Mouse (Mus musculus) naive thymus-derived CD4-positive, alpha-beta T cell, adult 5 months (primary cell): Measurements from ENCODE around the gene Nuak2. TPM values are rescaled to one million over a fixed set of nuclear protein-coding genes. Genes with fewer than 3 reads are reported as not detected.

Source experiments
- polyA plus RNA-seq: library from polyadenylated mRNA; unstranded; fragments of 100-300 nt; shearing (Covaris generic); gene quantifications from one replicate; pipeline ENCODE4 v1.2.1, GENCODE M21; 2017

The Nuak2 gene
- polyA plus RNA-seq = 11.6 TPM

GRCm38 (mm10) chr1:132315889-132316624, at the start of gene Nuak2:
TSS of gene Nuak2 (plus strand) at chr1:132316126.

DNA sequence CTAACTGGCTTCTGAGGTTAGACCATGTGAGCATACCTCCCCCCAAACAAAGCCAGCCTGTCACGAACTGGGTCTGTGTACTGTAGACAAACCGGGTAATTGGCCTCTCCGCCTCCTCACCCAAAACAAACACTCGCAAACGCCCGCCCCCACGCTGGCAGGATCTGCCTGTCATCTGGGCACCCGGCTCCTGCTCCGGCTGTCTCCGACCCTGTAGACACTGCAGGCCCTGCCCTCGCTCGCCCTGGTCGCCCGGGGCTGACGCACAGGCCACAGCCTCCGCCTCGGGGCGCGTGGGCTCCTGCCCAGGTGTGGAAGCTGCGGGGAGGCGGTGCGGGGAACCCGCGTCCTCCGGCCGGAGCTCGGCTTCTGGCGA, 17.5 kb upstream of the Nuak2 start, which contains the start of gene Klhdc8a:
Gene Klhdc8a (plus strand): TSS at position 202 of the 376 bp plus-strand sequence.

Other genes with a start within 250 kb of the Nuak2 start
- 79.3 TPM for gene Mfsd4a, start 248.1 kb upstream of the Nuak2 start, polyA plus RNA-seq
- gene Cdk18, start 176.4 kb upstream of the Nuak2 start, polyA plus RNA-seq = not detected
- gene Lemd1, start 124.7 kb upstream of the Nuak2 start, polyA plus RNA-seq = not detected
- gene AC124108.1, start 124.7 kb upstream of the Nuak2 start, polyA plus RNA-seq = not detected
- not detected for gene Gm10188, start 86.4 kb upstream of the Nuak2 start, polyA plus RNA-seq
- 0.07 TPM for gene Klhdc8a, start 17.5 kb upstream of the Nuak2 start, polyA plus RNA-seq
- gene Tmcc2, start 75.2 kb downstream of the Nuak2 start, polyA plus RNA-seq = 0.26 TPM
- gene Dstyk, start 101.4 kb downstream of the Nuak2 start, polyA plus RNA-seq = 9.1 TPM
- 54.7 TPM for gene Rbbp5, start 161.2 kb downstream of the Nuak2 start, polyA plus RNA-seq
- gene Tmem81, start 190.1 kb downstream of the Nuak2 start, polyA plus RNA-seq = 6.4 TPM
- gene Cntn2, start 227.1 kb downstream of the Nuak2 start, polyA plus RNA-seq = not detected